Mouse (Mus musculus): Measurements from ENCODE around the gene Gm281. TPM values are rescaled to one million over a fixed set of nuclear protein-coding genes. Genes with fewer than 3 reads are reported as not detected.

Gene Gm281
- polyA plus RNA-seq, 1 experiment from 2014 or later: not detected

DNA sequence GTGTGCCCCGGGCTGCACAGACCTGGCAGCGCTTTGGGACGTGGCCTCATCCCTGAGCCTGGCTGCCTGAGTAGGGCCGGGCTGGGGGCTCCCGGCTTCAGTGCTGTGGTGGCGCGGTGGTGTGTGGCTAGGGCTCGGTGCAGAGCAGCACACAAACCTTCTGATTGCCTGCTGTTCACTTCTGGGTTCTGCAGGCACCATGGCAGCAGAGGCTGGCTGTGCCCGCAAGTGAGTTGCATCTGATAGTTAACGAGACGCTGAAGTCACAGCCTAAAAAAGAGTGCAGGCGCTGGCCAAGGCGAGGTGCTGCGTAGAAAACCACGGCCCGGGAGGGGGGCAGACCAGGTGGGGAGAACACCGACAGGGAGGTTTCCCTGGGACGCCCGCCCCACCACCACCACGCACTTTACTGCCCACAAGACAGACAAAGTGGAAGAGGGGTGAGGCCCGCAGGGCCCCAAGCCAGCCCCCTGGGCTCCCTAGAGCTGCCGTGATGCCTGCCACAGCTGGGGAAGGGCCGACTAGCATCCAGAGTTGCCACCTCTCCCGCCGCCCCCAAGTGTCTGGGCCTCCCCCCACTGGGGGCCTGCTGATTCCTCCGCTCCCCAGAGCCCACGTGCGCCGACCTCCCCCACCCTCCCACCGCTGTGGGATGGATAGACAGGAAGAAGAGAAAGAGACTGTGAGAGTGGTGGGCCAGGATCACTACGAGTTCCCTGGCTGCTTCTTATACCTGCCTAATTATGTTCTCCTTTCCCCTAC, 19.2 kb upstream of the Gm281 start:
- WGBS: 34% methylated on average over 31 of the region's 31 CpGs
- H3K27ac ChIP-seq (replicated peaks): no peak overlapping the region
- H3K9ac ChIP-seq (replicated peaks): peak overlapping the region; percentile 31
- H3K4me1 ChIP-seq: peaks cover 7% of the 10 kb centered on the region; the same call in 1 of the 2 replicates
- H3K9me3 ChIP-seq: no peaks in the 10 kb centered on the region
- peak; percentile 74 for ATAC-seq (replicated peaks)
- H3K4me2 ChIP-seq (replicated peaks): peak overlapping the region; percentile 53
- no peaks in the 10 kb centered on the region for H3K36me3 ChIP-seq
- H3K27me3 ChIP-seq: no peaks in the 10 kb centered on the region
- H3K4me3 ChIP-seq: peak overlapping the region; percentile 31

DNA sequence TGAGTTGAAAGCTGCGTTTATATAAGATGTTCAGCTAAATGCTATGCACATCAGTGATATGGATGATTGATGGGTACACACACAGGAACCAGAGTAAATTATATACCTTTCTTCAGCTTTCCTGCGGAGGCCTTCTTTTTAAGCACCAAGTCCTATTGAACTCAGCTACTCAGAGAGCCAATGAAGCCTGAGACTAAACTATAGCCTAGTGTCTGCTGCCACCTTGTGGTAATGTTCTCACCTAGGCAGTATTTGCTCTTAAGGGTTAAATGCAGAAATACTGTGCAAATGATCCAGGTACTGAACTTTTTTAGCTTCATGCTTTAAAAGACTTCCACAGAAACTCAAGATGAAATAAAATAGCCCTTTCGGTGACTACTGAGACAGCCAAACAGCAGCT, 3.4 kb upstream of the Gm281 start:
- Histone ChIP-seq H3K27ac (replicated peaks) (no peak overlapping the region), H3K9me3 (no peaks in the 10 kb centered on the region), H3K36me3 (no peaks in the 10 kb centered on the region), H3K4me1 (no peaks in the 10 kb centered on the region), H3K4me3 (no peak overlapping the region), H3K4me2 (replicated peaks) (no peak overlapping the region), H3K27me3 (no peaks in the 10 kb centered on the region), H3K9ac (replicated peaks) (no peak overlapping the region)
- peak; percentile 81 for ATAC-seq (replicated peaks)
- WGBS: 26% methylated on average over 3 of the region's 3 CpGs

DNA sequence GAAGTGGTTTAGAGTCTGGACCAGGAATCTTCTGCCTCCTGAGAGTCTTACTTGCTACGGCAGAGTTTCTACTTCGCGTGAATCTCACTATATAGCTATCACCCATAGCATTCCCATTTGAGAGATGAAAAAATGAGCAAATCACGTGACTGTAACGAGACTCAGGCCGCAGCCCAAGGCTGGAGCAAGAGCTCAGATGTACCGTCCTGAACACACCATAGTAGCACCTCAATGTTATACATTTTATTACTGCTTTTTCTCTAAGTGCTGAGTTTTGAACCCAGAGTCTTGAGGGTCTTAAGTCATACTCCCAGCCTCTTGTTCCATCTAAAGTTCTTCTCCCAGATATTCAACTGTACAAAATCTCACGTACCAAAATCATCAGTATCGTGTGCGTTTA, 2.9 kb upstream of the Gm281 start:
- no peak overlapping the region for H3K9ac ChIP-seq (replicated peaks)
- peak; percentile 38; the same call in 1 of the 2 replicates for ATAC-seq (replicated peaks)
- no peaks in the 10 kb centered on the region for H3K4me1 ChIP-seq
- 86% methylated on average over 10 of the region's 10 CpGs for WGBS
- no peaks in the 10 kb centered on the region for H3K27me3 ChIP-seq
- H3K4me3 ChIP-seq: no peak overlapping the region
- no peak overlapping the region for H3K27ac ChIP-seq (replicated peaks)
- H3K36me3 ChIP-seq: no peaks in the 10 kb centered on the region
- no peaks in the 10 kb centered on the region for H3K9me3 ChIP-seq
- H3K4me2 ChIP-seq (replicated peaks): no peak overlapping the region

DNA sequence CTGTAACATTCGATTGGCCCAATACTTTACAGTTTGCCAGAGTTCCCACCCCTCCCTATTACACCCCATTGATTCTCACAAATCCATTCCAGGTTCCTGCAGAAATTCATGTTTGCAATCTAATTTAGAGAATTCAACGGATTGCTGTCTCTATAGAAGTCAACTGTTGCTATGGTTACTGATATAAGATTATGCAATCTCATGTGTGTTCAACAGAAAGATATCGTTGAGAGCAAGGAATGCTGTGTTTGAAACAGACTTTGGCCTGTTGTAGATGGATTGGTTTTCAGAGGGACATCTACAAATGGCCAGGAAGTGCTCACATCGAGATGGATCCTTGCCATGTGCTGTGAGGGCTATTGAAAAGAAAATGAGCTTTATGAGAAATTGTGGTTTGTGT, 929 bp upstream of the Gm281 start:
- no peaks in the 10 kb centered on the region for H3K4me1 ChIP-seq
- no peak overlapping the region for H3K9ac ChIP-seq (replicated peaks)
- no peaks in the 10 kb centered on the region for H3K36me3 ChIP-seq
- no peak overlapping the region for H3K27ac ChIP-seq (replicated peaks)
- 60% methylated on average over 4 of the region's 4 CpGs for WGBS
- H3K4me3 ChIP-seq: no peak overlapping the region
- no peak overlapping the region for H3K4me2 ChIP-seq (replicated peaks)
- no peaks in the 10 kb centered on the region for H3K9me3 ChIP-seq
- ATAC-seq (replicated peaks): no peak
- H3K27me3 ChIP-seq: no peaks in the 10 kb centered on the region

DNA sequence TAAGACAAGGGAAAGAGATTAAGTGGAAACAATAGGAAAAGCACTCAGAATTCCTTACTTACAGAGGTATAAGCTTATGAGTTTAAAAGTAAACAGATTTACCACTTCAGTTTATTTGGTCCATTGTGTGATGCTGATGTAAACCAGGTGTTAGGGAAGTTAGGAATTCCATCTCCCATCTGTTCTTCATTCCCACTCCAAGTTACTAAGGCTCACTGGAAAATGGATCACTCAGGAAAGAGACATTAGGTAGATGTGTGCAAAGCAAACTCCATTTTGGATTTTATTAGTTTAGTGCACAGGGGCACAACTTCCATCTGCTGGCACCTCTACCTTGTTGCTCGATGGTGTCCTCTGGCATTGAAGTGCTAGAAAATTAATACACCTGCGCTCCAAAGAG, 4.1 kb downstream of the Gm281 start:
- WGBS: 91% methylated on average over 2 of the region's 2 CpGs
- no peak overlapping the region for H3K9ac ChIP-seq (replicated peaks)
- H3K36me3 ChIP-seq: no peaks in the 10 kb centered on the region
- no peak overlapping the region for H3K27ac ChIP-seq (replicated peaks)
- H3K9me3 ChIP-seq: no peaks in the 10 kb centered on the region
- H3K27me3 ChIP-seq: no peaks in the 10 kb centered on the region
- no peaks in the 10 kb centered on the region for H3K4me1 ChIP-seq
- no peak overlapping the region for H3K4me2 ChIP-seq (replicated peaks)
- ATAC-seq (replicated peaks): no peak
- no peak overlapping the region for H3K4me3 ChIP-seq

DNA sequence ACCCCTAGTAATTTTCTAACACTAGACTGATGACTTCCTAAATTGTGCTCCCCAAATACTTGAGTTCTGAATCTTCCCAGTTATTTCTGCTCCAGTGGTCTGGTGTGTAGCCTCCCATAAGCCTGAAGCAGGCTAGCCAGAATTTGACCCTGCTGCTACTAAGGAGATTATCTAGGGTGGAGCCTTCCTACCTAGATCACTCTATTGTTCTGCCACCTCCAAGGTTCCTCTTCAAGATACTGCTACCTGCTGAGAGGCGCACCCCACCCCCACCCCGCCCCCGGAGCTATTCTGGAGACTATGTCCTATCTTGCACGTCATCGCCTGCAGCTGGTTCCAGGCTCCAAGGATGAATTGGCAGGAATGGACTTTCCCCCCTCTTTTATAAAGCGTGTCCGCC, 7.1 kb downstream of the Gm281 start:
- ATAC-seq (replicated peaks): no peak
- Histone ChIP-seq H3K4me1 (no peaks in the 10 kb centered on the region), H3K4me3 (no peak overlapping the region), H3K27me3 (no peaks in the 10 kb centered on the region), H3K4me2 (replicated peaks) (no peak overlapping the region), H3K9me3 (no peaks in the 10 kb centered on the region), H3K36me3 (no peaks in the 10 kb centered on the region), H3K27ac (replicated peaks) (no peak overlapping the region), H3K9ac (replicated peaks) (no peak overlapping the region)
- WGBS: 90% methylated on average over 7 of the region's 7 CpGs

DNA sequence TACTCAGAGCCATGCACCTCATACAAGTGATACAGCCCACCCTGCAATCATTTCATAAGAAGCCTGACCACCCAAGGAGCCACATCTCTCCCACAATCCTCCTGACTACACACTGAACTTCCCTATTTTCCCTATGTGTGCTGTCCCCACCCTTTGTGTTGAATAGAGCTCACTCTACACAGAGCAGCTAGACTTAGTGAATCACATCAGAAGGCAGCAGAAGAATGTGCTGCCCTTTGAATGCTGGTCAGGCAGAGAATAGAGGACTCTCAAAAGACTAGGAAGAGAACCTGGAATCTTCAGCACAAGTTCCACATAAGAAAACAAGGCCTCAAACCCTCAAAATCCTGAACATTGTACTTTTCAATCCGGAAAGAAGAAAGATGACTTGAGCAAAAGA, 7.8 kb downstream of the Gm281 start:
- H3K4me3 ChIP-seq: no peak overlapping the region
- H3K9me3 ChIP-seq: no peaks in the 10 kb centered on the region
- H3K4me2 ChIP-seq (replicated peaks): no peak overlapping the region
- no peak overlapping the region for H3K27ac ChIP-seq (replicated peaks)
- no peaks in the 10 kb centered on the region for H3K27me3 ChIP-seq
- no peaks in the 10 kb centered on the region for H3K36me3 ChIP-seq
- H3K9ac ChIP-seq (replicated peaks): no peak overlapping the region
- H3K4me1 ChIP-seq: peaks cover 2% of the 10 kb centered on the region; the same call in 1 of the 2 replicates
- 95% methylated on average over 1 of the region's 1 CpGs for WGBS
- no peak for ATAC-seq (replicated peaks)

DNA sequence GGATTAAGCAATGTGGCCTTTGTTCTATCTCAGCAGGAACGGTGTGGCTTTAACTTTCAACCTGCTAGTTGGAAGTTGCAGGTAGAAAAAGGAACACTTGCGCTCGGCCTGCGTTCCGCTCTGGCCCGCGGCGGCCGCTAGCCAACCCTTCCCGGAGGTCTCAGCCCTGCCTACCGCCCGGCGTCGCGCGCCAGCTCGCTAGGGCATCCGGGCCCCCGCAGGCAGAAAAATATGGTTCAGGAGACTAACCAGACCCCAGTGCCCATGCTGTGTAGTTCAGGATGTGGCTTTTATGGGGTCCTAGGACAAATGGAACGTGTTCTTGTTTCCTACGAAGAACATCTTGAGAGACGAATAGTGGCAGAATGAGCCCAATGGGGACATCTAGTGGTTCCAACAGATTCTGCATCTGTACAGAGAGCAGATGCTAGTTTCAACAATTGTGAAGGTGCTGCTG, 12.6 kb downstream of the Gm281 start:
- Histone ChIP-seq H3K4me2 (replicated peaks) (peak overlapping the region; percentile 97), H3K9me3 (no peaks in the 10 kb centered on the region), H3K4me3 (peak overlapping the region; percentile 55), H3K9ac (replicated peaks) (peak overlapping the region; percentile 78), H3K36me3 (no peaks in the 10 kb centered on the region), H3K27ac (replicated peaks) (no peak overlapping the region), H3K27me3 (no peaks in the 10 kb centered on the region), H3K4me1 (peaks cover 6% of the 10 kb centered on the region; the same call in 1 of the 2 replicates)
- ATAC-seq (replicated peaks): peak; percentile 93
- WGBS: under 1% methylated on average over 22 of the region's 22 CpGs

DNA sequence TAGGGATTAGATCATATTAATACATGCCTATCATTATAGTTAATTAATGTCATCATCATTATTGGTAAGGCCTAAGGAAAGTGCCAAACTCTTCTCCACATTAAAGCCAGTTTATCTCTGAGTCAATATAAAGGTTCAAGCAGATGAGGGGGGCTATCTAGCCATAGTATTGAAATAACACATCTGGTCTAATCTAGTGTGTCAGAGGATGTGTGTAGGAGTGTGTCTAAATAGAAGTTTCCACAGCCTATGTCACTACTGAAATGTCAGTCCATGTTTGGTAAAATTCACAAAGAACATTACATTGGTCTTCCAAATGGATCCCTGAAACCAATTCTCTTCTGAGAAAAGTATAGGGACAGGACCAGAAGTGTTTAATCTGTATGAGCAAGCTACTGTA, 19.1 kb downstream of the Gm281 start:
- no peak for ATAC-seq (replicated peaks)
- H3K9ac ChIP-seq (replicated peaks): no peak overlapping the region

DNA sequence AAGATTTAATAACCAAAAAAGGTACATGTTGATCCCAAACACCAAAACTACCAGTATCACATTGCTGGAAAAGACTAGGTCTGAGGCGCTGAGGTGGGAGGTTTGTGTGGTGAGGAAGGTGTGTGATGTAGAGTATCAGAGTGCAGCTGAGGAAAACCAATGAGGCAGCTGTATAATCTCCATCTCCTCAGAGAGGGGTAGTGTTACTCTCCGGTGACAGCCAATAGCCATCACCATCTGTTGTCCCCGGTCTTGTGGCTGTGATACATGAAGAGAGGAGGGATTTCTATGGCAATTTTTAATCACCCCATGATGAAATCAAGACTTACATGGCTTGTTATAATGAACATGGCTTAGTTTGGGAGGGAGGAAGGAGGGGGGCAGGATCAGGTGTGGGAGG, 20.5 kb downstream of the Gm281 start:
- no peak for ATAC-seq (replicated peaks)
- H3K27me3 ChIP-seq: no peaks in the 10 kb centered on the region
- H3K27ac ChIP-seq (replicated peaks): no peak overlapping the region
- no peak overlapping the region for H3K4me2 ChIP-seq (replicated peaks)
- 85% methylated on average over 3 of the region's 3 CpGs for WGBS
- H3K9me3 ChIP-seq: no peaks in the 10 kb centered on the region
- no peaks in the 10 kb centered on the region for H3K36me3 ChIP-seq
- H3K4me3 ChIP-seq: no peak overlapping the region
- H3K4me1 ChIP-seq: no peaks in the 10 kb centered on the region
- H3K9ac ChIP-seq (replicated peaks): no peak overlapping the region

More for the DNA sequence above, 19.1 kb downstream of the Gm281 start:
- Histone ChIP-seq H3K4me3 (no peak overlapping the region), H3K27ac (replicated peaks) (no peak overlapping the region), H3K9me3 (no peaks in the 10 kb centered on the region), H3K4me2 (replicated peaks) (no peak overlapping the region), H3K27me3 (no peaks in the 10 kb centered on the region), H3K36me3 (no peaks in the 10 kb centered on the region), H3K4me1 (no peaks in the 10 kb centered on the region)

DNA sequence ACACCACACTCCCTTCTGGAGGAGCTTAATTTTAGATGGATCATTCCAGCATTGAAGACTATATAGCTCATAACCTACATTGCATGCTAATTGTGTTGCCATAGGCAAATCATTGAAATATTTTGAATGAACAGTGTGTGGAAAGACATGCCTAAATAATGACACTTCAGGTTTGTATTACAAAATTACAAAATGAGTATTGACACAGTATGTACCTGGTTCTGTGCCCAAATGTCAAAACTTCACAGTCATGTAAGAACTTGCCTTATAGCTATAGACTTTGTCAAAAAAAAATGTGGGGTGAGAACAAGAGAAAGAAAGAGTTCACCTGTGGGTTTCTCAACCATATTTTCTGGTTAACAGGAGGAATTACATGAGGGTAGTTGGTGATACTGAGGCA, 52.9 kb downstream of the Gm281 start:
- Histone ChIP-seq H3K4me2 (replicated peaks) (no peak overlapping the region), H3K4me1 (no peaks in the 10 kb centered on the region), H3K27me3 (no peaks in the 10 kb centered on the region), H3K9me3 (no peaks in the 10 kb centered on the region), H3K36me3 (no peaks in the 10 kb centered on the region), H3K4me3 (no peak overlapping the region), H3K27ac (replicated peaks) (no peak overlapping the region), H3K9ac (replicated peaks) (no peak overlapping the region)
- ATAC-seq (replicated peaks): no peak

DNA sequence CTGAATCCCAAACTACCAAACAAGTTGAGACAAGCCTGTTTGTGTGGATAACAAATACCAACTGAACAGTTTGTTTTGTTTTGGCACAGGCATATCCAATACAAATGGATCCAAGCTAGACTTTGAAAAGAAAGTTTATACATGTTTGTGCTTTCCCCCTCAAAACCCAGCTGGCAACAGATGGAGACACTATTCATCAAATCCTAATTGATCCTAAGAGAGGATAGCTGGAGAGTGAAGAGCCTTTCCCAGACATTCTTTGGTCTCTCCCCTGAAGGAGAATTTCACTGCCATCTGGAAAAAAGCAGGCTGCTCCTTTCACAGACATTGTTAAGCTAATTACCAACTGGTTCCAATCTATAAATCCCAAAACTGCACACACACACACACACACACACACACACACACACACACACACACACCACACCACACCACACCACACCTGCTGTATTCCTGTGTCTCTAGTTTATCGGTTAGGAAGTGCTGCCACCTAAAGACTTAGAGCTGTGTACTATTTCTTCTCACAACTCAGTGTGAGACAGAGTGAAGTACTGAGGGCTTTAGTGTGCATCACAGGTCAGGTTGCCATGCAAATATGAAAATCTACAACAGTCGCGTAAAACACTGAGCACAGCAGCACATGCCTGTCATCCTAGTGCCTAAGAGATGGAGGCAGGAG, 101.3 kb downstream of the Gm281 start:
- Histone ChIP-seq H3K4me2 (replicated peaks) (no peak overlapping the region), H3K36me3 (no peaks in the 10 kb centered on the region), H3K9me3 (no peaks in the 10 kb centered on the region), H3K27ac (replicated peaks) (no peak overlapping the region), H3K4me1 (no peaks in the 10 kb centered on the region), H3K9ac (replicated peaks) (no peak overlapping the region), H3K27me3 (no peaks in the 10 kb centered on the region), H3K4me3 (no peak overlapping the region)
- ATAC-seq (replicated peaks): peak; percentile 88
- WGBS: 75% methylated on average over 3 of the region's 3 CpGs
